Mouse (Mus musculus) midbrain, embryonic 15.5 days (tissue): ENCODE results near the gene Ppp2r5c. TPM values are rescaled to one million over a fixed set of nuclear protein-coding genes. Genes with fewer than 3 reads are reported as not detected.

Source experiments
- ATAC-seq: fragments of 200-750 bp; cut with Nextera tagmentation; replicated peaks from 2 replicates; pipeline ENCODE4 v1.8.0; 2017; ENCODE audit warnings: moderate TSS enrichment
- H3K27ac ChIP-seq: fragments of 300-500 bp; sonication (generic); 2 replicates; pipeline ENCODE4 v1.5.1; 2015; ENCODE audit warnings: mild to moderate bottlenecking, inconsistent platforms
- H3K27me3 ChIP-seq: fragments of 300-500 bp; sonication (generic); replicated peaks from 2 replicates; pipeline ENCODE4 v1.6.1; 2015; ENCODE audit warnings: inconsistent platforms
- H3K36me3 ChIP-seq: fragments of 300-500 bp; sonication (generic); replicated peaks from 2 replicates; pipeline ENCODE4 v1.6.1; 2015; ENCODE audit warnings: inconsistent platforms
- H3K4me1 ChIP-seq: fragments of 300-500 bp; sonication (generic); 2 replicates; pipeline ENCODE4 v1.6.1; 2015; ENCODE audit warnings: inconsistent platforms
- H3K4me2 ChIP-seq: fragments of 300-500 bp; sonication (generic); 2 replicates; pipeline ENCODE4 v1.6.1; 2015; ENCODE audit warnings: inconsistent platforms, mild to moderate bottlenecking, moderate library complexity
- H3K4me3 ChIP-seq: fragments of 300-500 bp; sonication (generic); 2 replicates; pipeline ENCODE4 v1.5.1; 2015; ENCODE audit warnings: mild to moderate bottlenecking, inconsistent platforms
- H3K9ac ChIP-seq: fragments of 300-500 bp; sonication (generic); 2 replicates; pipeline ENCODE4 v1.6.1; 2015; ENCODE audit warnings: mild to moderate bottlenecking, inconsistent platforms
- H3K9me3 ChIP-seq: fragments of 300-500 bp; sonication (generic); 2 replicates; pipeline ENCODE4 v1.6.1; 2016; ENCODE audit warnings: inconsistent platforms
- whole genome bisulfite sequencing: fragments of 180-500 bp; shearing (Covaris S2); methylation state at CpG from one replicate; pipeline ENCODE4 v1.1.7; 2015; ENCODE audit warnings: mixed read lengths; 5-methylcytosine and 5-hydroxymethylcytosine counted together
- polyA plus RNA-seq: library from polyadenylated mRNA; unstranded; fragments of >200 nt; fragmentation: Nextera tagmentation; extraction: Ambion mirVana; gene quantifications from 2 replicates; pipeline ENCODE4 v1.2.1, GENCODE M21; 2015

The Ppp2r5c gene
- polyA plus RNA-seq, 1 experiment from 2014 or later: 149 TPM

GRCm38 (mm10) chr12:110537751-110538150 lies 90.8 kb downstream of the Ppp2r5c start:
- no peak overlapping the region for H3K4me2 ChIP-seq
- H3K36me3 ChIP-seq: no peaks in the 10 kb centered on the region
- no peaks in the 10 kb centered on the region for H3K9me3 ChIP-seq
- ATAC-seq: no peak
- no peak overlapping the region for H3K27ac ChIP-seq
- no peak overlapping the region for H3K4me3 ChIP-seq
- WGBS: 89% methylated on average over 8 of the region's 8 CpGs
- no peaks in the 10 kb centered on the region for H3K4me1 ChIP-seq
- no peaks in the 10 kb centered on the region for H3K27me3 ChIP-seq
- H3K9ac ChIP-seq: no peak overlapping the region

DNA sequence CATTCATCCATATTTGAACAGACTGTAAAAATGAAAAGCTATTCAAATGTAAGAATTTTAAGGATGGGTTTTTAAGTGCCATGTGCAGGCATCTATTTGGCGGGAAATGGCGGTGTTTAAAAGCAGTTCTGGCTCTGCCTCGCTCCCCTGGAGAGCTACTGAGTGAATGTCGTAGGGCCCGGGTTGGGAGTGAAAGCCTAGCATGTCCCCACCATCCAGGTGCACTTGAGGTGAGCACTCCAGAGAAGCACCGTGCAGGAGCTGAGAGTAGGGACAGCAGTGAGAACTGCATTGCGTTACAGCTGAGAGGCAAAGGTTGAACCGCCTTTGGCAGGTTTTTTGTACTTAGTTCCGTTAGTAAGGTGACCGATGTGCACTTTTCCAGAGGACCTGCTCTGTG lies 92.4 kb downstream of the Ppp2r5c start:
- H3K9ac ChIP-seq: no peak overlapping the region
- no peak for ATAC-seq
- 91% methylated on average over 10 of the region's 10 CpGs for WGBS
- no peak overlapping the region for H3K4me2 ChIP-seq
- H3K36me3 ChIP-seq: no peaks in the 10 kb centered on the region
- H3K9me3 ChIP-seq: no peaks in the 10 kb centered on the region
- no peak overlapping the region for H3K27ac ChIP-seq
- H3K4me1 ChIP-seq: no peaks in the 10 kb centered on the region
- no peak overlapping the region for H3K4me3 ChIP-seq
- H3K27me3 ChIP-seq: no peaks in the 10 kb centered on the region

GRCm38 (mm10) chr12:110539798-110540197 lies 92.9 kb downstream of the Ppp2r5c start:
- Histone ChIP-seq H3K36me3 (no peaks in the 10 kb centered on the region), H3K4me3 (no peak overlapping the region)
- WGBS: 77% methylated on average over 9 of the region's 9 CpGs

GRCm38 (mm10) chr12:110540273-110540672 lies 93.4 kb downstream of the Ppp2r5c start:
- Histone ChIP-seq H3K4me2 (no peak overlapping the region), H3K27me3 (no peaks in the 10 kb centered on the region), H3K9me3 (no peaks in the 10 kb centered on the region), H3K27ac (no peak overlapping the region), H3K4me3 (no peak overlapping the region), H3K4me1 (no peaks in the 10 kb centered on the region), H3K9ac (no peak overlapping the region), H3K36me3 (no peaks in the 10 kb centered on the region)
- 94% methylated on average over 8 of the region's 8 CpGs for WGBS
- no peak for ATAC-seq

More at GRCm38 (mm10) chr12:110539798-110540197, 92.9 kb downstream of the Ppp2r5c start:
- no peaks in the 10 kb centered on the region for H3K4me1 ChIP-seq
- H3K9ac ChIP-seq: no peak overlapping the region
- no peak overlapping the region for H3K4me2 ChIP-seq
- H3K9me3 ChIP-seq: no peaks in the 10 kb centered on the region
- no peak for ATAC-seq
- H3K27me3 ChIP-seq: no peaks in the 10 kb centered on the region
- H3K27ac ChIP-seq: no peak overlapping the region

GRCm38 (mm10) chr12:110541001-110541400 lies 94.1 kb downstream of the Ppp2r5c start:
- H3K27me3 ChIP-seq: no peaks in the 10 kb centered on the region
- no peaks in the 10 kb centered on the region for H3K9me3 ChIP-seq
- no peak overlapping the region for H3K4me3 ChIP-seq
- H3K4me2 ChIP-seq: no peak overlapping the region
- H3K27ac ChIP-seq: no peak overlapping the region
- no peak for ATAC-seq
- 83% methylated on average over 8 of the region's 8 CpGs for WGBS
- H3K36me3 ChIP-seq: no peaks in the 10 kb centered on the region; the same call in 1 of the 2 replicates
- no peaks in the 10 kb centered on the region for H3K4me1 ChIP-seq
- H3K9ac ChIP-seq: no peak overlapping the region

GRCm38 (mm10) chr12:110541528-110541927 lies 94.6 kb downstream of the Ppp2r5c start:
- Histone ChIP-seq H3K4me2 (no peak overlapping the region), H3K27me3 (no peaks in the 10 kb centered on the region), H3K4me1 (no peaks in the 10 kb centered on the region), H3K9ac (no peak overlapping the region), H3K27ac (no peak overlapping the region), H3K9me3 (no peaks in the 10 kb centered on the region), H3K4me3 (no peak overlapping the region), H3K36me3 (no peaks in the 10 kb centered on the region; the same call in 1 of the 2 replicates)
- WGBS: 85% methylated on average over 5 of the region's 5 CpGs
- no peak for ATAC-seq

DNA sequence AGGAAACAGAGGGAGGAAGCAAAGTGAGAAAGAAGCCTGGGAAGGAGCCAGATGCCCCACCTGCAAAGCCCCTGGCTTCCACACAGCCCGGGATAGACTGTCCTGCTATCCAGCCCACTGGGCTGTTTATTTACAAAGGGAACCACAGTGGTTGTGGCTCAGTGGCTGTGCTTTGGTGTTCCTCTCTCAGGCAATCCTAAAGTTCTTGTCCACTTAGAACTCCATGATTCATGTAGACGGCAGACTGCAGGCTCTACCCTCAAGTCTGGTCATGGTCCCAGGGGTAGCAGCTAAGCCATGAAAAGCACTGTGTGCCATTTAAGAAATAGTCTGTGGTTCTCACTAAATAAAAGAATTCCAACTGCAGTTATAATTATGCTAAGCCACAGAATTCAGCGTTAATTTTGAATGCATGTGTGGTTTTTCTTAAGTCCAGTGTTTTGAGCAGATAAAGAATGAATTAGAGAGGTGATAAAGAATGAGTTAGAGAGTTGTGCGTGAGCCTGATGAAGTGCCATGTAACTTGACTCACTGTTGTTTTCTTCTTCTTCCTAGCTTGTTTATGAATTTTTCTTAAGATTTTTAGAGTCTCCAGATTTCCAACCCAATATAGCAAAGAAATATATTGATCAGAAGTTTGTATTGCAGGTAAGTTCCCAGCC lies 98.3 kb downstream of the Ppp2r5c start:
- no peaks in the 10 kb centered on the region for H3K4me1 ChIP-seq
- H3K36me3 ChIP-seq: peaks cover 10% of the 10 kb centered on the region; the same call in 1 of the 2 replicates
- no peak overlapping the region for H3K9ac ChIP-seq
- no peak overlapping the region for H3K27ac ChIP-seq
- H3K27me3 ChIP-seq: no peaks in the 10 kb centered on the region
- ATAC-seq: no peak
- no peak overlapping the region for H3K4me3 ChIP-seq
- no peaks in the 10 kb centered on the region for H3K9me3 ChIP-seq
- no peak overlapping the region for H3K4me2 ChIP-seq
- WGBS: 85% methylated on average over 4 of the region's 4 CpGs

DNA sequence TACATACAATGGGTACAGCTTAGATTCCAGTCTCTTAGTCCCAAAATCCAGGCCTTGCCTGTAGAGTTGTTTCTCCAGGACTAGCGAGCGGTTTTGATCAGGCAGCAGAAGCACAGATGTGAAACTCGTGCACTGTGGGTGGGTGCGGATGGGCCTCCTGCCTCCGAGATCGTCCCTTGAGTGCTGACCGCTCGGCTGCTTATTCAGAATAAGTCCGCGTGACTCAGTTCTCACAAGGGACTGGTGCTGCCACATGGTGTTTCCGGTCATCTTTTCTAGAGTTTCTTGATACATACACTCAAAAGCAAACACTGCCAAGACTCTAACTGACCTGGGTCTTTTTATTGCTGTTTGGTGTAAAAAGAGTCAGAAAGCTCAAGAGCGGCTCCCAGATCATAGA lies 100.7 kb downstream of the Ppp2r5c start:
- H3K4me2 ChIP-seq: no peak overlapping the region
- 93% methylated on average over 12 of the region's 12 CpGs for WGBS
- no peak overlapping the region for H3K4me3 ChIP-seq
- ATAC-seq: no peak
- H3K4me1 ChIP-seq: no peaks in the 10 kb centered on the region
- no peak overlapping the region for H3K9ac ChIP-seq
- H3K36me3 ChIP-seq: peaks cover 13% of the 10 kb centered on the region; the same call in 1 of the 2 replicates
- H3K27ac ChIP-seq: no peak overlapping the region
- H3K27me3 ChIP-seq: no peaks in the 10 kb centered on the region
- H3K9me3 ChIP-seq: no peaks in the 10 kb centered on the region

GRCm38 (mm10) chr12:110549437-110550112 lies 102.7 kb downstream of the Ppp2r5c start:
- H3K9me3 ChIP-seq: no peaks in the 10 kb centered on the region
- 91% methylated on average over 7 of the region's 7 CpGs for WGBS
- H3K9ac ChIP-seq: no peak overlapping the region
- H3K27me3 ChIP-seq: no peaks in the 10 kb centered on the region
- ATAC-seq: no peak
- no peak overlapping the region for H3K4me2 ChIP-seq
- H3K4me3 ChIP-seq: no peak overlapping the region
- H3K36me3 ChIP-seq: peaks cover 30% of the 10 kb centered on the region
- no peaks in the 10 kb centered on the region for H3K4me1 ChIP-seq
- no peak overlapping the region for H3K27ac ChIP-seq

- H3K4me3 ChIP-seq: no peak overlapping the region
- H3K36me3 ChIP-seq: peaks cover 30% of the 10 kb centered on the region
- H3K27me3 ChIP-seq: no peaks in the 10 kb centered on the region
- no peaks in the 10 kb centered on the region for H3K9me3 ChIP-seq
- no peak for ATAC-seq
- no peak overlapping the region for H3K4me2 ChIP-seq
- H3K4me1 ChIP-seq: no peaks in the 10 kb centered on the region
- H3K9ac ChIP-seq: no peak overlapping the region
- 92% methylated on average over 15 of the region's 15 CpGs for WGBS
- no peak overlapping the region for H3K27ac ChIP-seq
Observed at GRCm38 (mm10) chr12:110550364-110550763, 103.4 kb downstream of the Ppp2r5c start.

DNA sequence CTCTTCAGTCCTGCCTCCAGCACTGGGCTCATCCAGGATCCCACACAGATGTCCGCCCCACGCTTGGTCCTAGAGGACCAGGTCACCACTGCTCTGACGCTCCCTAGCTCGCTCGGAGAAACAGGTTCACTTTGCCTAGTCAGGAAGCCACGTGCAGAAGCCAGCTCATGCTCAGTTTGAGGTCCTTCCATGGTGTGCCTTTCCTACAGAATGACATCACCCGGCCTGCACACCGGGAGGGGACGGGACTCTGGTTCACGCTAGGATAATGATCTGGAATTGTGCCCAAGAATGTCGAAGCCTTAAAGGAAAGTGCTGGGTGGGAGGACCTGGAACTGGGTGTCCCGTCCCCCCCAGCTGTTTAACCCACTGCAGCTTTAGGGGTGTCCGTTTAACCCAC lies 105.2 kb downstream of the Ppp2r5c start:
- Histone ChIP-seq H3K9me3 (no peaks in the 10 kb centered on the region), H3K27me3 (no peaks in the 10 kb centered on the region), H3K4me1 (no peaks in the 10 kb centered on the region), H3K4me3 (no peak overlapping the region), H3K9ac (no peak overlapping the region), H3K36me3 (peaks cover 30% of the 10 kb centered on the region), H3K27ac (no peak overlapping the region), H3K4me2 (no peak overlapping the region)
- 87% methylated on average over 13 of the region's 13 CpGs for WGBS
- no peak for ATAC-seq

DNA sequence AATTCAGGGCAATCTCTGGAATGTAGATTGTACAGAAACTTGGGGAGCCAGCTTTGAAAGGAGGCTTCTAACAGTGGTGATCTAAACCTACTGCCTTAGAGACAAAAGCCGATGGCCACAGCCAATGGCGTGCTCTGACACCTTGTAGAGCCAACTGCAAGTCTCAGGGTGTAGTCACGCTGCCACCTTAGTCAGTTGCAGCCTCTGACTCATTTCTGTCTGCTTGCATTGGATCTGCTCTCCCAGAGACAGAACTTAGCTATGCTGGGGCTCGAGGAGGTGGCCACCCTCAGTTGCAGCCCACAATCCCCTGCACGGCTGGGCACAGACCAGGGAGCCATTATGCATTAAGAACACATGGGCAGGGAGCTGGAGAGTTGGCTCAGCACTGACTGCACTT lies 106.4 kb downstream of the Ppp2r5c start:
- WGBS: 93% methylated on average over 5 of the region's 5 CpGs
- Histone ChIP-seq H3K9ac (no peak overlapping the region), H3K36me3 (peaks cover 24% of the 10 kb centered on the region)

More for the DNA sequence above, 106.4 kb downstream of the Ppp2r5c start:
- Histone ChIP-seq H3K4me1 (no peaks in the 10 kb centered on the region), H3K4me3 (no peak overlapping the region), H3K27ac (no peak overlapping the region), H3K27me3 (no peaks in the 10 kb centered on the region), H3K9me3 (no peaks in the 10 kb centered on the region), H3K4me2 (no peak overlapping the region)
- ATAC-seq: no peak
